24 mouse cellular contexts compared by ENCODE assay signal in the genomic region with DNA sequence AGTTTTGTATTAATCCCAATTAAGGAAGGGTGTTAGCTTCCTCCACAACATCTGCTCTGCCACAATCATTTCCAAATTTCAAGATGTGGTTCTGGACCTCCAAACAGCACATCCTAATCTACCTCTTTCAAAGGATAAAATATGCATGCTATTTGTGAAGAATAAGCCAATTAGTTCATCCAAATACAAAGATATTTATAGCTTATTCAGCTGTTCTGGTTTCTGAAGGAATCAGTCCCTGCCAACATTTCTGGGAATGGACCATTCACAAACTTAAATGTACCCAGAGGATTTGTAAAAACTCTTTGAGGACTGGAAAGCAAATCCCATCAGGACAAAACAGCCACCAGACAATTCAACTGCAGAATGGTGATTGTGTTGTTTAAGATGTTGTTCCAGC.
DNase-seq lines count a peak whose midpoint lies in the region; ATAC-seq and TF ChIP-seq lines count a peak whose summit lies in the region.
"Had no signal": no experiment of that assay in that cellular context is flagged by ENCODE, and none has a peak within 500 bp of the region (broad histone marks: within the 10 kb centered on the region; RNA-seq: fewer than 3 reads in every experiment).

No protein-coding gene starts in this region.

- no peak overlapping the region for H3K4me3 ChIP-seq in thymus, adult 2 months (ENCODE audit: control insufficient read depth, insufficient read depth, low read length)
- H3K4me3 ChIP-seq: embryonic facial prominence, embryonic 13.5 days; embryonic facial prominence, embryonic 15.5 days; erythroblast, embryonic 14.5 days; forebrain, embryonic 10.5 days; forebrain, embryonic 12.5 days had no signal

- H3K4me1 ChIP-seq in thymus, adult 2 months (replicated peaks; ENCODE audit: control insufficient read depth, insufficient read depth, low read length): no peaks in the 10 kb centered on the region
- H3K4me1 ChIP-seq: embryonic facial prominence, embryonic 13.5 days; embryonic facial prominence, embryonic 15.5 days; forebrain, embryonic 10.5 days; forebrain, embryonic 12.5 days had no signal

- TF ChIP-seq POLR2A in thymus, adult 2 months (IDR thresholded peaks at IDR 0.05; ENCODE audit: control insufficient read depth, extremely low read depth, insufficient read depth, low read length, poor library complexity): no peak

- TF ChIP-seq CTCF in thymus, adult 2 months (IDR thresholded peaks at IDR 0.05; ENCODE audit: borderline replicate concordance, control insufficient read depth, extremely low read depth, insufficient read depth, low read length, poor library complexity): no peak

- DNase-seq in cerebellum, adult 8-10 months: peak; percentile 21
- no peak for DNase-seq in cerebellum, postnatal 36 days
- no peak for DNase-seq in frontal cortex, postnatal 36 days (ENCODE audit: low spot score in 2 of 2)
- DNase-seq in Muller cell, postnatal 12 days (ENCODE audit: inconsistent ontology term): peak; percentile 69
- peak; percentile 64 for DNase-seq in brain, adult 2 months (ENCODE audit: low read depth, low spot score)
- no peak for DNase-seq in ovary, postnatal 36 days (ENCODE audit: low spot score)
- DNase-seq in thymus, adult 2 months: no peak
- DNase-seq: adrenal gland, adult 8-10 months; adrenal gland, postnatal 14 days; adrenal gland, postnatal 36 days; cerebellum, adult 11 months; cerebellum, adult 18-20 months; cerebellum, postnatal 14 days; embryo, embryonic 11 days had no signal

- H3K27me3 ChIP-seq in thymus, adult 2 months (ENCODE audit: control insufficient read depth, insufficient read depth, low read length): no peaks in the 10 kb centered on the region
- H3K27me3 ChIP-seq: embryonic facial prominence, embryonic 13.5 days; embryonic facial prominence, embryonic 15.5 days; forebrain, embryonic 12.5 days; Patski had no signal

- no peak overlapping the region for H3K27ac ChIP-seq in thymus, adult 2 months (ENCODE audit: control insufficient read depth, insufficient read depth, low read length)
- H3K27ac ChIP-seq: embryonic facial prominence, embryonic 13.5 days; embryonic facial prominence, embryonic 15.5 days; forebrain, embryonic 10.5 days; forebrain, embryonic 12.5 days had no signal

- H3K36me3 ChIP-seq in thymus, adult 2 months (ENCODE audit: control insufficient read depth, insufficient read depth, low read length): no peaks in the 10 kb centered on the region
- H3K36me3 ChIP-seq: embryonic facial prominence, embryonic 13.5 days; embryonic facial prominence, embryonic 15.5 days; forebrain, embryonic 10.5 days; forebrain, embryonic 12.5 days had no signal

- 0 out of 2 replicates have a peak, but pooled peaks have one; percentile 25 for ATAC-seq in frontal cortex, adult (ENCODE audit: low TSS enrichment)
- ATAC-seq: activated CD4-positive, CD25-positive, alpha-beta regulatory T cell, adult 4 months; forebrain, embryonic 14.5 days; forebrain, embryonic 16.5 days; Patski had no signal

Comparison
In these comparisons a context has a peak if more than half of its experiments do, and no peak if none do; other contexts are left out.
1. DNase-seq: peak in cerebellum, adult 8-10 months (single experiment), Muller cell, postnatal 12 days (single experiment) and brain, adult 2 months (single experiment); none in cerebellum, postnatal 36 days (0 of 2), frontal cortex, postnatal 36 days (0 of 2), ovary, postnatal 36 days (single experiment) and thymus, adult 2 months (single experiment).